Mouse (Mus musculus) neural tube, embryonic 14.5 days (tissue): ENCODE results near the gene Frzb. TPM values are rescaled to one million over a fixed set of nuclear protein-coding genes. Genes with fewer than 3 reads are reported as not detected.

Experiments used
- ATAC-seq: fragments of 200-750 bp; cut with Nextera tagmentation; 2 replicates; pipeline ENCODE4 v1.8.0; 2017; ENCODE audit warnings: low read depth, mild to moderate bottlenecking, moderate TSS enrichment, moderate library complexity
- H3K27ac ChIP-seq: fragments of 300-500 bp; sonication (generic); 2 replicates; pipeline ENCODE4 v1.5.1; 2014; ENCODE audit warnings: low read depth, mild to moderate bottlenecking, control low read depth, low read length, moderate library complexity, mixed read lengths
- H3K27me3 ChIP-seq: fragments of 300-500 bp; sonication (generic); 2 replicates; pipeline ENCODE4 v1.6.1; 2014; ENCODE audit warnings: low read length; ENCODE audit not compliant: control insufficient read depth, insufficient read depth
- H3K36me3 ChIP-seq: fragments of 300-500 bp; sonication (generic); 2 replicates; pipeline ENCODE4 v1.6.1; 2014; ENCODE audit warnings: low read length, mixed read lengths; ENCODE audit not compliant: control insufficient read depth, insufficient read depth
- H3K4me1 ChIP-seq: fragments of 300-500 bp; sonication (generic); 2 replicates; pipeline ENCODE4 v1.6.1; 2014; ENCODE audit warnings: low read length; ENCODE audit not compliant: control insufficient read depth, insufficient read depth
- H3K4me2 ChIP-seq: fragments of 300-500 bp; sonication (generic); 2 replicates; pipeline ENCODE4 v1.6.1; 2014; ENCODE audit warnings: mild to moderate bottlenecking, low read depth, low read length, control low read depth
- H3K4me3 ChIP-seq: fragments of 300-500 bp; sonication (generic); 2 replicates; pipeline ENCODE4 v1.5.1; 2014; ENCODE audit warnings: low read depth, low read length, control low read depth, mixed read lengths
- H3K9ac ChIP-seq: fragments of 300-500 bp; sonication (generic); replicated peaks from 2 replicates; pipeline ENCODE4 v1.6.1; 2014; ENCODE audit warnings: low read depth, mild to moderate bottlenecking, control low read depth, low read length, mixed read lengths
- H3K9me3 ChIP-seq: fragments of 300-500 bp; sonication (generic); 2 replicates; pipeline ENCODE4 v1.6.1; 2016; ENCODE audit warnings: low read length; ENCODE audit not compliant: control insufficient read depth
- WGBS: fragments of 180-500 bp; shearing (Covaris S2); extraction: QIAGEN DNeasy Blood & Tissue Kit; methylation state at CpG from one replicate; pipeline ENCODE4 v1.1.7; 2014; 5-methylcytosine and 5-hydroxymethylcytosine counted together
- polyA plus RNA-seq: library from polyadenylated mRNA; unstranded; fragments of >200 nt; fragmentation: Nextera tagmentation; extraction: Ambion mirVana; gene quantifications from 2 replicates; pipeline ENCODE4 v1.2.1, GENCODE M21; 2014

Frzb gene
- polyA plus RNA-seq, 1 experiment from 2014 or later, result 41.7 TPM

- Histone ChIP-seq H3K4me2 (no peak overlapping the region), H3K4me3 (no peak overlapping the region), H3K9ac (no peak overlapping the region), H3K36me3 (no peaks in the 10 kb centered on the region), H3K4me1 (no peaks in the 10 kb centered on the region), H3K27me3 (no peaks in the 10 kb centered on the region), H3K27ac (no peak overlapping the region), H3K9me3 (no peaks in the 10 kb centered on the region)
- no peak for ATAC-seq
- 11% methylated on average over 5 of the region's 5 CpGs for WGBS
Observed at GRCm38 (mm10) chr2:80404770-80405169, 42.7 kb downstream of the Frzb start.

GRCm38 (mm10) chr2:80398595-80399099, 48.8 kb downstream of the Frzb start:
- Histone ChIP-seq H3K9ac (no peak overlapping the region), H3K27me3 (no peaks in the 10 kb centered on the region), H3K4me2 (no peak overlapping the region), H3K36me3 (no peaks in the 10 kb centered on the region), H3K4me1 (no peaks in the 10 kb centered on the region), H3K9me3 (no peaks in the 10 kb centered on the region), H3K4me3 (no peak overlapping the region), H3K27ac (no peak overlapping the region)
- 7% methylated on average over 3 of the region's 3 CpGs for WGBS
- ATAC-seq, result peak; percentile 83

GRCm38 (mm10) chr2:80396864-80397263, 50.6 kb downstream of the Frzb start:
- no peaks in the 10 kb centered on the region for H3K9me3 ChIP-seq
- no peaks in the 10 kb centered on the region for H3K27me3 ChIP-seq
- H3K4me3 ChIP-seq, result no peak overlapping the region
- no peak overlapping the region for H3K9ac ChIP-seq
- 18% methylated on average over 3 of the region's 3 CpGs for WGBS
- ATAC-seq, result no peak
- no peaks in the 10 kb centered on the region for H3K4me1 ChIP-seq
- H3K36me3 ChIP-seq, result no peaks in the 10 kb centered on the region
- no peak overlapping the region for H3K4me2 ChIP-seq
- H3K27ac ChIP-seq, result no peak overlapping the region

- no peak overlapping the region for H3K4me2 ChIP-seq
- H3K27ac ChIP-seq, result no peak overlapping the region
- no peak overlapping the region for H3K4me3 ChIP-seq
- WGBS, result 13% methylated on average over 7 of the region's 7 CpGs
- H3K9me3 ChIP-seq, result no peaks in the 10 kb centered on the region
- no peak for ATAC-seq
- H3K4me1 ChIP-seq, result no peaks in the 10 kb centered on the region
- no peak overlapping the region for H3K9ac ChIP-seq
- H3K27me3 ChIP-seq, result no peaks in the 10 kb centered on the region
- H3K36me3 ChIP-seq, result no peaks in the 10 kb centered on the region
Observed at GRCm38 (mm10) chr2:80396057-80396456, 51.4 kb downstream of the Frzb start.

GRCm38 (mm10) chr2:80388341-80388740, 59.1 kb downstream of the Frzb start:
- no peaks in the 10 kb centered on the region for H3K9me3 ChIP-seq
- H3K27ac ChIP-seq, result no peak overlapping the region
- no peak overlapping the region for H3K4me2 ChIP-seq
- H3K27me3 ChIP-seq, result no peaks in the 10 kb centered on the region
- H3K4me1 ChIP-seq, result no peaks in the 10 kb centered on the region
- no peak overlapping the region for H3K4me3 ChIP-seq
- H3K9ac ChIP-seq, result no peak overlapping the region
- H3K36me3 ChIP-seq, result no peaks in the 10 kb centered on the region
- ATAC-seq, result no peak
- WGBS, result 88% methylated on average over 3 of the region's 3 CpGs

- WGBS, result 68% methylated on average over 9 of the region's 9 CpGs
- Histone ChIP-seq H3K36me3 (no peaks in the 10 kb centered on the region), H3K27ac (no peak overlapping the region), H3K9ac (no peak overlapping the region), H3K27me3 (no peaks in the 10 kb centered on the region), H3K4me1 (no peaks in the 10 kb centered on the region), H3K4me3 (no peak overlapping the region), H3K4me2 (no peak overlapping the region), H3K9me3 (no peaks in the 10 kb centered on the region)
- ATAC-seq, result no peak
Observed at GRCm38 (mm10) chr2:80387668-80388067, 59.8 kb downstream of the Frzb start.

GRCm38 (mm10) chr2:80386255-80386654, 61.2 kb downstream of the Frzb start:
- 93% methylated on average over 2 of the region's 2 CpGs for WGBS
- H3K9me3 ChIP-seq, result no peaks in the 10 kb centered on the region
- no peak overlapping the region for H3K4me3 ChIP-seq
- no peaks in the 10 kb centered on the region for H3K36me3 ChIP-seq
- no peaks in the 10 kb centered on the region for H3K4me1 ChIP-seq
- ATAC-seq, result no peak
- H3K4me2 ChIP-seq, result no peak overlapping the region
- no peak overlapping the region for H3K9ac ChIP-seq
- no peaks in the 10 kb centered on the region for H3K27me3 ChIP-seq
- no peak overlapping the region for H3K27ac ChIP-seq

- Histone ChIP-seq H3K27me3 (no peaks in the 10 kb centered on the region), H3K4me2 (no peak overlapping the region), H3K27ac (no peak overlapping the region), H3K36me3 (no peaks in the 10 kb centered on the region), H3K4me3 (no peak overlapping the region), H3K9ac (no peak overlapping the region), H3K4me1 (no peaks in the 10 kb centered on the region), H3K9me3 (no peaks in the 10 kb centered on the region)
- 86% methylated on average over 4 of the region's 4 CpGs for WGBS
- ATAC-seq, result no peak
Observed at GRCm38 (mm10) chr2:80384447-80384846, 63.0 kb downstream of the Frzb start.

- H3K27me3 ChIP-seq, result no peaks in the 10 kb centered on the region
- H3K4me1 ChIP-seq, result no peaks in the 10 kb centered on the region
- H3K9me3 ChIP-seq, result no peaks in the 10 kb centered on the region
- no peak for ATAC-seq
- H3K4me3 ChIP-seq, result no peak overlapping the region
- no peak overlapping the region for H3K9ac ChIP-seq
- 91% methylated on average over 5 of the region's 5 CpGs for WGBS
- H3K4me2 ChIP-seq, result no peak overlapping the region
- no peaks in the 10 kb centered on the region for H3K36me3 ChIP-seq
- H3K27ac ChIP-seq, result no peak overlapping the region
Observed at GRCm38 (mm10) chr2:80379848-80380247, 67.6 kb downstream of the Frzb start.

- H3K27ac ChIP-seq, result no peak overlapping the region
- no peak overlapping the region for H3K4me2 ChIP-seq
- H3K4me3 ChIP-seq, result no peak overlapping the region
- H3K4me1 ChIP-seq, result no peaks in the 10 kb centered on the region
- no peaks in the 10 kb centered on the region for H3K36me3 ChIP-seq
- H3K9me3 ChIP-seq, result no peaks in the 10 kb centered on the region
- no peak overlapping the region for H3K9ac ChIP-seq
- no peaks in the 10 kb centered on the region for H3K27me3 ChIP-seq
- ATAC-seq, result no peak
Observed at GRCm38 (mm10) chr2:80374892-80375291, 72.5 kb downstream of the Frzb start.
